Mouse (Mus musculus): Measurements from ENCODE around the gene Olfr324.

Olfr324 gene

DNA sequence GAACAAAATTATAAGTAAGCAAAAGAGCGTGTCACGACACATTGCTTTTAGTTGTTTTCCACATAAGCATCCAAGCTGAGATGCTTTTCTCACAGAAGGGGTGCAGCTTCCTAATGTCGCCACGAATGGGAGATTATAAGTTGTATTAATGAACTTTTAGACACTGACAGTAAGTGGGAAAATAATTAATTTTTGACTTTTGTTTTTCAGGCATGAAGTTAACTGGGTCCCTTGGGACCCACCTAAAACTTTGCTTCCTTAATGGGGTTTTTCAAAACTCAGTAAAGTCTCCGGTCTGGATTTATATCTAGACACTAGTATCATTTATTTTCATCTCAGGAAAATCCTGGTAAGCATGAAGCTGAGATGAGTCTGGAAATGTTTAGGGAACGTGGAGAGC, at the start of gene Olfr324:
Olfr324 (plus strand) TSS at position 301 of the 400 bp plus-strand sequence.
- DNase-seq, result no peak

DNA sequence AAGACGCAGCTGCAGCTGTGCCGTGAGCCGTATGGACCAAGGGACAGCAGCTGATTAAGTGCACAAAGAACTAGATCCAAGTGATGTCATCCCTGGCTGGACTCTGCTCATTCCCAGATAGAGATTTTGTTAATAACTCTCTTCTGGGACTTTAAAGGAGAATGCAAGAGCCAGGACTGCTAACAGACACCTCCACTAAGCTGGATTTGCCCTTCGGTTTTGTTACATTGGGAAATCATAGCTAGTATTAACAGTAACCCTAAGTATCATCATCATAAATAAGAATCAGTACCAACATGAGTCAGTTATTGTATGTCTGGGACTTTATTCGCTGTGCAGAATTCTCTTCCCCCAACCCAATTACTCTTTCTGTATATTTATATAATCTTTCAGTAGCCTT, 48.6 kb upstream of the Olfr324 start, which contains the start of gene Olfr329-ps:
Olfr329-ps (minus strand) TSS at position 101 of the 400 bp plus-strand sequence.
- DNase-seq, result no peak

DNA sequence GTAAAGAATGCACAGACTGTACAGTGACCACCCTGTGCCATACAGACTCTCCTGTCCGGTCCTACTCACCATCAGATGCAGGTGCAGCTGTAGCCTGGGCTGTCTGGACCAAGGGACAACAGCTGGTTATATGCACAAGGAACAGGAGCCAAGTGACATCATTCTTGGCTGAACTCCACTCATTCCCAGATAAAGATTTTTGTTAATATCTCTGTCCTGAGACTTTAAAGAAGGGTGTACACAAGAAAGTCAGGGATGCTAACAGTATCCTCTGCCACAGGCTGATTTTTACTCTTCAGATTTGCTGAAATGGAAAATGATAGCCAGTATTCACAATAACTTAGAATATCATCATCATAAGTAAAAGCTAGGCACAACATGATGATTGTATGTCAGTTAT, 39.4 kb upstream of the Olfr324 start, which contains the start of gene Olfr328:
Olfr328 (minus strand) TSS at position 101 of the 400 bp plus-strand sequence.
- DNase-seq, result no peak

DNA sequence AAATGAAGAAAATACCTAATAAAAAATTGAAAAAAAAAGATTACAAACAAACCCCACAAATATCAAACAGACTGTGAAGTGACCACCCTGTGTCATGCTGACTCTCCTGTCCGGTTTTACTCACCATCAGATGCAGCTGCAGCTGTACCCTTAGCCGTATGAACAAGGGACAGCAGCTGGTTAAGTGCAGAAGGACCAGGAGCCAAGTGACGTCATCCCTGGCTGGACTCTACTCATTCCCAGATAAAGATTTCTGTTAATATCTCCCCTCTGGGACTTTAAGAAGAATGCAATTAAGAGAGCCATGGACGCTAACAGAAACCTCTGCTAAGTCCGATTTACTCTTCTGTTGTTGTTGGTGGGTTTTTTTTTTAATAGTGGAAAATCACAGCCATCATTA, 24.5 kb upstream of the Olfr324 start, which contains the start of gene Olfr224:
Olfr224 (minus strand) TSS at position 149 of the 400 bp plus-strand sequence.
- no peak for DNase-seq

DNA sequence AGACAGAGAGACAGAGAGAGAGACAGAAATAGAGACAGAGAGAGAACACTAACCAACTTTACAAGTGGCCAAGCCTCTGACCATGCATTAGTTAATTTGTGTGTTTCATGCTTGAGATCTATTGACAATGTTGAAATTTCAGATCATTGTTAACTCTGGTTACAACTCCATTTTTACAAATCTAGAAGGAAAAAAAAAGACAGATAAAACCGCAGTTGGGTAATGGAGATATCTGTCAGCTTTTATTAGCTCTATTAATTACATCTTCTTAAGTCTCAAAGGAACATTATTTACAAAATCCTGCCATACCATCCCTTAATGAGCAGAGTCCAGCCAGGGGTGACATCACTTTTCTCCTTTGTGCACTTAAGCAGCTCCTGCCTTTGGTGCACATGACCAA, 17.5 kb upstream of the Olfr324 start, which contains the start of gene Olfr325:
Olfr325 (plus strand) TSS at position 301 of the 400 bp plus-strand sequence.
- no peak for DNase-seq

DNA sequence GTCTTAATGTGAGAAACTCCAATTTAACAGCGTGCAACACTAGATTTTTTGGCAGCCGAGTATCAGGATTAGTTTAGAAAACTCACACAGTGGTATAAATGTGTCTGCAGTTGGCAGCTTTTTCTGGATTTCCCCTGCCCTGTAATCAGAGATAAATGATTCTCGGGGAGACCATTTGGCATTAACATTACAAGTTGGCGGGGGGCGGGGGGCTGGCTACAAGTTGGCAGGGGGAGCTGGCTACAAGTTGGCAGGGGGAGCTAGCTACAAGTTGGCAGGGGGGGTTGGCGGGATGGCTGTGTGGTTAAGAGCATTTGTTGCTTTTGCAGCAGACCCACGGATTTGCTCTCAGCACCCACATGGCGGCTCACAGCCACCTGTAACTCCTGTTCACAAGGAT, 16.3 kb upstream of the Olfr324 start:
- no peak for DNase-seq

DNA sequence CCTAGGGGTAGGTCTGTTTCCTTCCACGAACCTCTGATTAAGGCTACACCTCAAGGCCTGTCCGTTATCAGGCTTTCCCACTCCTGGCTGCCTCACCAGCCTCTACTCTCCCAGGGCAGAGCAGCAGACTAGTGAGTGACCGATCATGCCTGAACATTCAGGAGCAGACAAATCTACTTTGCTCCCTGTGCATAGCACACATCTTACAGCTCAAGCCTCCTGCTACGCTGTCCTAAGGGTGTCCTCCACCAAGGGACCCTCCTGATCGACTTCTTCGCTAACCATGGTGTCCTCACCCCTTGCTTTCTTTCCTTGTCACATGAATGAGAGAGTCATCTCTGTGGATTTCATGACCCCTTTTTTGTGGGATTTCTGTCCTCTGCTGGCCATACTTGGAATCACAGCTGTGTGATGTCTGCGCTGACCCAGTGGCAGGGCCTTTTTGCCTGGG, 7.0 kb upstream of the Olfr324 start:
- DNase-seq, result peak; percentile 85

DNA sequence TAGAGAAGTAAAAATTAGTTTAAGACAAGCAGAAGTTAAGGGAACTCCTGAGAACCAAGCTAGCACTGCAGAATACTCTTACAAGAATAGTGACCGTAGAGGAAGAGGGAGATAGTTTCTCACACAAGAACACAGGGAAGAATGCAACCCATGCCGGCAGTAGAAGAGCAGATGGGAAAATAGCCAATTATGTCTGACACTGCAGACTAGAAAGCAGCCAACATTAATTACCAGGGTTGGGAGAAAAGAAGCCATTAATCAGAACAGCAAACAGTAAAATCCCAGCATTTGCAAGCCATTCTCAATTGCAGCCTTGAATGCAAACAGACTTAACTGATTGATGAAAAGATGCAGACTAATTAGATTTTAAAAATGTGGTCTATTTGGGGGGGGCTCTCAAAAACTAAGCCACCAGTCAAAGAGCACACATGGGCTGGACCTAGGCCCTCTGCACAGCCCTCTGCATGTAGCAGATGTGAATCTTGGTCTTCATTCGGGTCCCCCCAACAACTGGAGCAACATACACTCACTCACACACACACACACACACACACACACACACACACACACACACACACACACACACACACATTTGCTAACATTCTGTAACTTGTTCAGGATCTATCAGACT, 6.2 kb upstream of the Olfr324 start:
- DNase-seq, result no peak

DNA sequence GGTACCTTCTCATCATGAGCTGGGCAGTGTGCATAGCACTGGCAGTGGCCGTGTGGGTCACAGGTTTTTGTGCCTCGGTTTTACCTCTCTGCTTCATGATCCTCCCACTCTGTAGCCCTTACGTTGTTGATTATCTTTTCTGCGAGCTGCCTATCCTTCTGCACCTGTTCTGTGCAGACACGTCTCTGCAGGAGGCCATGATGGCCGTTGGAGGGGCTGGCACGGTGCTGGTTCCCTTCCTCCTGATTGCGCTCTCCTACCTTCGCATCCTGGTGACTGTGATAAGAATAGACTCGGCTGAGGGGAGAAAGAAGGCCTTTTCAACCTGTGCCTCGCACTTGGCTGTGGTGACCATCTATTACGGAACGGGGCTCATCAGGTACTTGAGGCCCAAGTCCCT, 2.9 kb downstream of the Olfr324 start:
- DNase-seq, result no peak

DNA sequence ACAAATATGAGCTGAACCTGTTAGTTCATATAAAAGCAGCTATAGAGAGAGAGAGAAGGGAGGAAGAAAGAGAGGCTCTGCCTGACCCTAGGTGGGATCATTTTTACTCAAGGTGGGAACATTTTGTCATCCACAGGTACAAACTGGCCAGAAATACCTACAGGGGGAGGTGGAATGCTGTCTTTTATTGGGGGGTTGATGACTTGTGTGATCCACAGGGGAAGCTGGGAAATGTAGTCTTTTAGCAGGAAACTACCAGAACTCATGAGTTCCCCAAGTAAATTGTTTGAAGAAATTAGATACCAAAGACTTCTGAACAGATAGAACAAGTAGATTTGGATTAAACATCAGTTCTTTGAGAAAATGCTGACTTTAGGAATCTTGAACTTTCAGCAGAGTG, 7.1 kb downstream of the Olfr324 start:
- no peak for DNase-seq

DNA sequence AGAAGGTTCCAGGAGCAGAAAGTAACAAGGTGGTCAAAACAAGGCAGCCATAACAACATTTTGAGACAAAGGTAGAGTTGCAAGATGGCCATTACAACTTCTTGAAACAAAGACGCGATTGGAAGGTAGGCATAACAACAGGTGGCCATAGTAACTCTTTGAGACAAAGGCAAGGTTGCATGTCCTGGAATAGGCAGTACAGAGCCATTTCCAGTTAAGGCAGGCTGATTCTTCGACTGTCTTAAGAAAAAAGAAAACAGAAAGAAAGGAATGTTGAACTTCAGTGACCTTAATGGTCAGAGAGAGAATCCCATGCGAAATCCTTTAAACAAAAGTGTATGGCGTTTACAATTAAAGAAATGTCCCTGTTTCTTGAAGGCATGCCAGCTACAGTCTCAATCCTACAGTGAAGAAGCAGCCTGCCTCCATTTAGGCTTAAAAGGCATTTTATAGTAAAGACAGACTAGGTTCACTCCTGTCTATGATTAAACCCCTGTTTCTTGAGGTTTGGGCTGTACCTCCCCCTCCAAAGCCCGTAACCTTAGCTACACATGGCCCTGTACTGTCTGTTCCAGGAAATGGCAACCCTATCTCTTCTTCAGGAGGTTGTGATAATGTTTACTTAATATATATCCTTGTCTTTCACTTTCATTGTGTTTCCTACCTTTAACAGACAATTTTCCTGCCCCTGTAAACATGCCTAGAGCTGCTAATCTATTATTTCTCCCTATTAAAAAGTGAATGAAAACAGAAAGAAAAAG, 8.1 kb downstream of the Olfr324 start:
- DNase-seq, result no peak

DNA sequence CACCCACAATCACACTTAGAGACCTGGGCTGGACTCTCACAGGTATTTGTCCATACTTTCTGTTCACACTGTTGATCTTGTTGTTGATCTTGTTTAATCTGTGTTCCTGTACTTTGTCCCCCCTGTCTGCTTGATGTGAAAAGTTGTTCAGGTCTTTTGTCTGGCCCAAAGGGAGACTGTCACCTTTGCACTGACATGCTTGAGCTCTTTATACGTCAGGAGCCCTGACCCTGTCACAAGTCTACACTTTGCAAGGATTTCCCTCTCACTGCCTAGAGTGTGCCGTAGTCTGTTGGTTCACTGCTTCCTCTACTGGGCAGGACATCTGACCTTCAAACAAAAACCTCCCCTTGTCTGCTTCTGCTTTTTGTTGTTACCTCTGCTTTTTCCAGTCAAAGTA, 9.8 kb downstream of the Olfr324 start:
- DNase-seq, result no peak

DNA sequence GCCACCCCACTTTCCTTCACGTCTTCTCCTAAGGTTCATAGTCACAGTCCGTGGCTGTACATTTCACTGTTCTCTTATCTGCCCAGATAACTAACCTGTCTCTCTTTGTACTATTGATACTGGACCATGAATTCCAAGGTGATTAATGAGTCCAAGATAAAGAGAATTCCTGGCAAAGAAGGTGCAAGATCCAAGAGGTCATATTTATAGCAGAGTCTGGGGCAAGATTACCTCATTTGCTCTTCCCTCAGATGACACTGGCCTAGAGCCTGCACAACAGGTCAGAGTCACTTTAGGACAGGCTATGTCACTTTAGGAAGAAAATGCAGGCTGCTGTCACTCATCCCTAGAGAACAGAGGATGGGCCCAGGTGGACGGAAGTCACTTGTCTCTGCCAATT, 10.3 kb downstream of the Olfr324 start:
- DNase-seq, result no peak

DNA sequence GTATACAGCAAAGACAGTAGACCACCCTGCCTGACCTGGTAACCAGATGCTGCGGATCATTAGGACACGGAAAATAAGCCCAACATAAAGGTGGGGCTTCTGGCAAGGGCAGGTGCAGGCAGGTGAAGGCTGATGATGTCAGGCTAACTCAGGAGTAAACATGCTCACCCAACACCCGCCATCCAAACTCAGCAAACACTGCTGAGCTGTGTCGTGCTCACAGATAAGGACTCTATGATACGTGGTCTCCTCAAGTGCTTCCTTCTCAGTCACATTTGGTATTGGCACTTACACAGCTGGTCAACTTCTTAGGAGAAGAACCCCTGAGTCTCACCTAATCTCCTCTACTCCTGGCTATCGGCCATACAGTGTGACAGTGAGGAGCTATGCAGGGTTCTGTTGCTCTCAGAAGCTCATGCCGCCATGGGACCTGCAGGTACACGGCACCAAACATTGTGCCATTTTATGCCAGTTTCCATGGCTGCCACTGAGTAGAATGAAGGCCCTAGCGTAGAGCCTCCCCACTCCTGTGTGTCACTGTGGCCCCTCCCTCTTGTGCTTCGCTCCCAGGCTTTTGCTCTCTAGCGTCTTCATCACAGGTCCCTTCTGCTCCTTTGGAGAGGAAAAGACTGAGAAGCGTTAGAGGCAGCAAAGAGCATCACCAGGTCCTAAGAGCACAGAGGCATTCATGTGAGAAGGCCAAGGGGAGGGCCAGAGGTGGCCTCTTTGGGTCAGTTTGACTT, 11.4 kb downstream of the Olfr324 start:
- no peak for DNase-seq

DNA sequence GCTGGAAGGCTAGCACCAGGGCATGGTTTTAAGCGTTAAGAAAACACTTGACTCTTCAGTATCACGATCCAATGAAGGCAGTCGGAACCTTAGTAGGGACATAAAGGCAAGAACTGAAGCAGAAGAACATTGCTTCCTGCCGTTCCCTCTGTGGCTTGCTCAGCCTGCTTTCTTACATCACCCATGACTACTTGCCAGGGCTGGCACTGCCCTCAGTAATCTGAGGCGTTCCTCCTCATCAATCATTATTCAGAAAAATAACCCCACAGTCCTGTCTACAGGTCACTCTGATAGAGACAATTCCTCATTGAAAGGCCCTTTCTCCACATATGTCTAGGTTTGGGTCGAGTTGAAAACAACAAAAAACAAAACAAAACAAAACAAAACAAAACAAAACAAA, 12.1 kb downstream of the Olfr324 start:
- DNase-seq, result no peak

DNA sequence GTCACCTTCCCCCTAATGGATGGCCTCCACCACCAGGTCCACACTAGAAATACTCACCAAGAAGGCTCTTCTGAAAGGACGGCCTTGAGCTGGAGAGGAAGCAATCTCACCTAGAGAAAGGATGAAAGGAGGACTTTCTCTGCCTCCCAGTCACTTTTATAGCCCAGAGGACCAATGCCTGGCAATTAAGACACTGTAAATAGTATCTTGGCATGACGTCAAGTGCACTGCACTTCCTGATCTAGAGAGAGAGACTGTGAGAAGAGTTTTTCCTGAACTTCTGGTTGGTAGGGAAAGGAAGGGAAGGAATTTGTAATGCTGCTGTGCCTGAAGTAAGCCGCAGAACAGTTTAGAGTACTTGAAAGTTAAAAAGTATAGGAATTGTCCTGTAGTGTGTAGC, 18.4 kb downstream of the Olfr324 start:
- no peak for DNase-seq

DNA sequence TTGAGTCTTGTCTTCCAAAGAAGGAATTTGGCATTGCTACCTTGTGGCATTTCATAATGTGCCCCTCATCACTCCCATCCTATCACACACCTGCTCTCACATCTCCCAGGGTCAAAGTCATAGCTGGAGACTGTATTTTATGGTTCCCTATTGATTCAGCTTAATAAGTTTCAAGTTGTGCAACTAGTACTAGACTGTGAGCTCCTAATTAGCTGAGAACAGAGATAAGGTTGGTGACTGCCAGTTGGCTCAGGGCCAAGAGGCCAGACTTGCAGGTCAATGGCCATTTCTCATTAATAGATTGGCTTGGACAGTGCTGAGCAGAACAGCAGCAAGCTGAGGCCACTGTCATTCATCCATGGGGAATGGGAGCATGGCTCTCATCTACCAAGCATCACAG, 19.6 kb downstream of the Olfr324 start:
- DNase-seq, result peak; percentile 15

DNA sequence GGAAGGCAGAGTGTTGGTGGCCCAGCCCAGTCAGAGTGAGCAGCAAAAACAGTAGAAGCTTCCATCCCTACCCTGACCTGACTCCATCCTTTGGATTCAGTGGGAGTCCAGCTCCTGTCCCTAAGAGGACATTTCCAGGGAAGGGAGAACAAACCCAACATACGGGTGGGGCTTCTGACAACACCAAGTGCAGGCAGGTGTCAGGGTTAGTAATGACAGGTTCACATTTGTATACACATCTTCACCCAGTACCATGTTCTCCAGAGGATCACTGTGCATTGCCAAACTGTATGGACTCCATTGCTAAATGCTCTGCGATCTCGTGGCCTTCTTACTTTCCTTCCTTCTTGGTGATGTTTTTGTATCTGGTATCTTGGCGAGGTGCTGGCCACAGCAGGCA, 21.1 kb downstream of the Olfr324 start, which contains the start of gene 2210407C18Rik:
2210407C18Rik (minus strand) TSS at position 101 of the 400 bp plus-strand sequence.
- no peak for DNase-seq

DNA sequence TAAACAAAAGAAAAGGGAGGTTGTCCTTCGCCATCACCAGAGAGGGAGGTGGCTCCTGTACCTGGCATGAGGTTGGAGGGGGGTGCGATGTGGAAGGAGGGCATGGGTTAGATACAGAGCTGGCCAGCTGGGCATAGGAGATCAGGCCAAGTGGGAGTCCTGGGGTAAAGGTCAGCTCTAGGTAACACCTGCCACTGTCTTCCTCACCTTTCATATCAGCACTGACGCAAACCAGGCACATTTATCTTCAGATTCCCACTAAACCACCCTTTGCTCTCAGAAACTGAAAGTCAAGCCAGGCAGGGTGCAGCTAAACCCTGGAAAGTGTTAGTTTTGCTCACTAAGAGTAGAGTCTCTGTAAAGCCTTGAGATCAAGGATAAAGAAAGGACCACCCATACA, 23.5 kb downstream of the Olfr324 start:
- DNase-seq, result no peak

DNA sequence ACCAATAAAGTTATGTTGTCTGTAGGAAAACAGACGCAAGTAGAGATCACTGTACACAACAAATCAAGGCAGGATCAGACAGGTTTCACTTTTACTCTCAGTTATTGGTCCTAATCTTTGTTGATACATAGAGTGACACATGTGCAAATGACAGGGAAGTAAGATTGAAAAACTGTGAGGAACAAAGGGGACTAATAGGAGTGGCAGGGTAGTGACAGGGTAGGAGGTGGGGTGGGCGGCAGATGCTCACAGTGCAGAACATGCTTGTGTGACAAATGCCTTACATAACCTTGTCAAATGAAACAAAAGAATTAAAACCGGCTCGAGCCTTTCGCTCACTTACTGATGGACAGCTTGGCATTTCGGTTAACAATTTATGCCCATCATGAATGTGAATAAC, 23.9 kb downstream of the Olfr324 start:
- no peak for DNase-seq

DNA sequence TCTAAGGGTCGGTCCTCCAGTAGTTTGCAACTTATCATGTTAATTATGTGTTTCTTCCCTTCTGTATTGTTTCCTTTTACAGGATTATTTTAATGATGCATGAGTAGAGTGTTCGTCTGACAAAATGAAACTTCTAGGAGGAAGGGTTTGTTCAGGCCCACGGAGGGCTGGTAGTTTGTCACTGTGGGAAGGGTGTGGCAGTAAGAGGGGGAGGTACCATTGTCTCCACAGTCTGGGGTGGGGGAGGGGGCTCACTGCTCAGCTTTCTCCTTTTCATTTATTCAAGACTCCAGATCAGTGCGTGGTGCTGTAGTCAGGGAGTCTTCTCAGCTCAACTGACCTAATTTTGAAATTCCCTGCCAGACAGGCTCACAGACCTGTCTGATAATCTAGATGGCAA, 31.2 kb downstream of the Olfr324 start:
- no peak for DNase-seq

DNA sequence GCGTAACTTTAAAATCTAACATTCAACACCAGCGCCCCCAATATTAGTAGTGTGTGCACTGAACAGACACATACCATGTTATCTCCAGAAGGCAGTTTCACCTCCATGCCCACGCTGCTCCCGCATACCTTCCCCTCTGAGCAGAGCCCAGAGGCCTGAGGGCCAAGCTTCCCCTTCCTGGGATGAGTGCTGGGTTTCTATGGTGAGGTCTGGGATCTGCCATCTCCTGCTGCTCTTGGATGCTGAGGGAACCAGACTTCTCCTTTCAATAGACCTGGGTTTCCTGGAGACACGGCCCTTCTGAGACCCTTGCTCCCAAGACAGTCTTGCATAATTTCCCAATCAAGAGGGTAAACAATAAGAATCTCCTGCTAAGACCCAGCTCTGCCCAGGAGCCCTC, 35.5 kb downstream of the Olfr324 start, which contains the start of gene Olfr323:
Olfr323 (minus strand) TSS at position 101 of the 400 bp plus-strand sequence.
- no peak for DNase-seq

DNA sequence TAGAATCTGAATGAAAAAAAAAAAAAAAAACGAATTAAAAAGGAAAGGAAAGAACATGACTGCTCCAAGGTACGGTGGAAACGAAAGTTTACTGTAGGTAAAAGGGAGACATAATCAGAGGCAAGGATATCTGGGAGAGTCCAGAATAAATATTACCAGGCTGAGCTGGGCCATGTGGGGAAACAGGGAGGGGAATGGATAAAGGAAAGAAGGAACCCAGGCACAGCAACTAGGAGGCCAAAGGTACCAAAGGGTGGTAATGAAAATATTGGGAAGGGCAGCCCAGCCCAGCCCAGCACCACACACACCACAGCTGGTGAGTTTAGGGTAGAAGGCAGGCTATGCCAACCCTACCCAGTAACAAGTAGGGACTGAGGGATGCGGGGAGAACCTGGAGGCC, 40.0 kb downstream of the Olfr324 start:
- no peak for DNase-seq
